Mouse (Mus musculus) ovary, adult 18-20 months (tissue): ENCODE measurements around the gene Apba3.

Experiments
- DNase-seq: peaks from one replicate; pipeline ENCODE4 v3.0.0; 2022; ENCODE audit warnings: low spot score, mixed read lengths

The Apba3 gene

GRCm38 (mm10) chr10:81306837-81307682, 40.3 kb downstream of the Apba3 start:
- no peak for DNase-seq

GRCm38 (mm10) chr10:81309571-81309970, 42.8 kb downstream of the Apba3 start:
- no peak for DNase-seq

GRCm38 (mm10) chr10:81313581-81313980, 46.8 kb downstream of the Apba3 start:
- no peak for DNase-seq

- DNase-seq = no peak
Measured at GRCm38 (mm10) chr10:81314201-81314600, 47.4 kb downstream of the Apba3 start.

GRCm38 (mm10) chr10:81315587-81315986, 48.8 kb downstream of the Apba3 start:
- no peak for DNase-seq

GRCm38 (mm10) chr10:81316338-81317060, 49.7 kb downstream of the Apba3 start:
- no peak for DNase-seq

- peak; percentile 72 for DNase-seq
Measured at GRCm38 (mm10) chr10:81317273-81317672, 50.5 kb downstream of the Apba3 start.

GRCm38 (mm10) chr10:81318589-81319329, 52.0 kb downstream of the Apba3 start:
- DNase-seq = peak; percentile 50

- no peak for DNase-seq
Measured at GRCm38 (mm10) chr10:81319330-81319699, 52.6 kb downstream of the Apba3 start.

GRCm38 (mm10) chr10:81319741-81320549, 53.2 kb downstream of the Apba3 start:
- no peak for DNase-seq

GRCm38 (mm10) chr10:81320550-81321347, 54.0 kb downstream of the Apba3 start, which contains the start of gene Cactin:
TSS of gene Cactin (plus strand) at chr10:81321103.
- peak; percentile 100 for DNase-seq

- DNase-seq = no peak
Measured at GRCm38 (mm10) chr10:81321436-81321835, 54.7 kb downstream of the Apba3 start.

GRCm38 (mm10) chr10:81322444-81322843, 55.7 kb downstream of the Apba3 start:
- DNase-seq = no peak
